Mouse (Mus musculus): ENCODE results near the gene Hecw2. TPM values are rescaled to one million over a fixed set of nuclear protein-coding genes. Genes with fewer than 3 reads are reported as not detected.

Hecw2 gene
- polyA plus RNA-seq, 2 experiments, result 0.17 to 0.26 TPM

DNA sequence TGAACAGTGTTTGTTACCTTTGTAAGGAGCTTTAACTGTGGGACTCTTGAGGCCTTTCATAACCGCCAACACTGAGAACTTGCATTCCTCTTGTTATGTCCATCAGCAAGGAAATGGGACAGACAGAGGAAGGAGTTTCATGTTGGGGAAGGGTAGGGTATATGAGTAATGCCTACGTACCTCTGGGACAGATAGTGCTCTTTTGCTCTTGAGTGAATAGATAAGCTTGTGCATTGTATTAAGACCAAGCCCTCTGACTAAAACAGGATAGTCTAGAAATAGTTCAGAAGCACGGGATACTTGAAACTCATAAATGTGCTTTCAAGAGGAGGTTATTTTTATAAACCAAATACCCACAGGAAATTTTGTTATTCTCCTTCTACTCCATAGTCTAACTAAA lies 191.7 kb downstream of the Hecw2 start:
- DNase-seq (ENCODE audit: low read depth in 3 of 3, low spot score in 3 of 3) (no peak), ATAC-seq (ENCODE audit: insufficient read depth) (no peak)
- TF ChIP-seq EP300 (IDR thresholded peaks at IDR 0.05; ENCODE audit: low read depth), result no peak
- TF ChIP-seq CTCF (IDR thresholded peaks at IDR 0.05; ENCODE audit: low read depth), result no peak
- no peaks in the 10 kb centered on the region for H3K36me3 ChIP-seq (replicated peaks; ENCODE audit: control insufficient read depth, insufficient read depth, low read depth)
- no peak overlapping the region for H3K27ac ChIP-seq
- H3K27me3 ChIP-seq (ENCODE audit: control insufficient read depth, insufficient read depth, low read length), result no peaks in the 10 kb centered on the region
- no peaks in the 10 kb centered on the region for H3K9me3 ChIP-seq (ENCODE audit: control insufficient read depth, low read length)
- H3K9ac ChIP-seq (replicated peaks), result no peak overlapping the region
- H3K4me1 ChIP-seq (replicated peaks; ENCODE audit: control insufficient read depth in 2 of 2, insufficient read depth in 2 of 2, low read length in 1 of 2), result no peaks in the 10 kb centered on the region
- H3K4me3 ChIP-seq (ENCODE audit: insufficient read depth in 1 of 2, low read depth in 2 of 2, low read length in 2 of 2), result no peak overlapping the region
- 57% methylated on average over 3 of the region's 3 CpGs for WGBS (ENCODE audit: insufficient replicate concordance)
- H3K4me2 ChIP-seq (ENCODE audit: low read depth), result no peak overlapping the region

DNA sequence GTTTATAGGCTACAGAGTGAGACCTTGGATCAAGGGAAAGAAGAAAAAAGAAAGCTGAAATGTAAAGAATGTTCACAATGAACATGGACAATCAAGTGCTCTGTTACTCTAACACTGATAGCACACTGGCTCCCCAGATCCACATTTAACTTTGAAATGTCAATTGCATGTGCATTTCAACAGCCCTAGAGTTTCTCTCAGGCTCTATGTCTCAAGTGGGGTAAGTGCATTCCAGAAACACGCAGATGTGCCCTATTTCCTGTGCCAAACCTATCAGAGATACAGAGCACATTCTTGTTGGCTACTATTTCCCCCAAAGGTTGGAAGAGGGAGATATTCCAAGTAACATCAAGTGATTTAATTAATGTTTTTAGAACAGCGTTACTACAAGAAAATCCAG lies 192.9 kb downstream of the Hecw2 start:
- no peak for ATAC-seq (ENCODE audit: insufficient read depth)
- no peak for DNase-seq (ENCODE audit: low read depth in 3 of 3, low spot score in 3 of 3)
- TF ChIP-seq CTCF (IDR thresholded peaks at IDR 0.05; ENCODE audit: low read depth) (no peak), EP300 (IDR thresholded peaks at IDR 0.05; ENCODE audit: low read depth) (no peak)
- WGBS (ENCODE audit: insufficient replicate concordance), result 56% methylated on average over 2 of the region's 2 CpGs
- Histone ChIP-seq H3K4me2 (ENCODE audit: low read depth) (no peak overlapping the region), H3K27ac (no peak overlapping the region), H3K4me1 (replicated peaks; ENCODE audit: control insufficient read depth in 2 of 2, insufficient read depth in 2 of 2, low read length in 1 of 2) (no peaks in the 10 kb centered on the region), H3K27me3 (ENCODE audit: control insufficient read depth, insufficient read depth, low read length) (no peaks in the 10 kb centered on the region), H3K9ac (replicated peaks) (no peak overlapping the region), H3K36me3 (replicated peaks; ENCODE audit: control insufficient read depth, insufficient read depth, low read depth) (no peaks in the 10 kb centered on the region), H3K9me3 (ENCODE audit: control insufficient read depth, low read length) (no peaks in the 10 kb centered on the region), H3K4me3 (ENCODE audit: insufficient read depth in 1 of 2, low read depth in 2 of 2, low read length in 2 of 2) (no peak overlapping the region)

GRCm38 (mm10) chr1:53997239-53997638 lies 197.7 kb downstream of the Hecw2 start:
- Histone ChIP-seq H3K36me3 (replicated peaks; ENCODE audit: control insufficient read depth, insufficient read depth, low read depth) (no peaks in the 10 kb centered on the region), H3K27ac (no peak overlapping the region), H3K9me3 (ENCODE audit: control insufficient read depth, low read length) (no peaks in the 10 kb centered on the region), H3K4me1 (replicated peaks; ENCODE audit: control insufficient read depth in 2 of 2, insufficient read depth in 2 of 2, low read length in 1 of 2) (no peaks in the 10 kb centered on the region), H3K4me3 (ENCODE audit: insufficient read depth in 1 of 2, low read depth in 2 of 2, low read length in 2 of 2) (no peak overlapping the region), H3K27me3 (ENCODE audit: control insufficient read depth, insufficient read depth, low read length) (no peaks in the 10 kb centered on the region), H3K4me2 (ENCODE audit: low read depth) (no peak overlapping the region), H3K9ac (replicated peaks) (no peak overlapping the region)
- 53% methylated on average over 1 of the region's 1 CpGs for WGBS (ENCODE audit: insufficient replicate concordance)
- no peak for TF ChIP-seq CTCF (IDR thresholded peaks at IDR 0.05; ENCODE audit: low read depth)
- no peak for TF ChIP-seq EP300 (IDR thresholded peaks at IDR 0.05; ENCODE audit: low read depth)
- ATAC-seq (ENCODE audit: insufficient read depth) (no peak), DNase-seq (ENCODE audit: low read depth in 3 of 3, low spot score in 3 of 3) (no peak)

DNA sequence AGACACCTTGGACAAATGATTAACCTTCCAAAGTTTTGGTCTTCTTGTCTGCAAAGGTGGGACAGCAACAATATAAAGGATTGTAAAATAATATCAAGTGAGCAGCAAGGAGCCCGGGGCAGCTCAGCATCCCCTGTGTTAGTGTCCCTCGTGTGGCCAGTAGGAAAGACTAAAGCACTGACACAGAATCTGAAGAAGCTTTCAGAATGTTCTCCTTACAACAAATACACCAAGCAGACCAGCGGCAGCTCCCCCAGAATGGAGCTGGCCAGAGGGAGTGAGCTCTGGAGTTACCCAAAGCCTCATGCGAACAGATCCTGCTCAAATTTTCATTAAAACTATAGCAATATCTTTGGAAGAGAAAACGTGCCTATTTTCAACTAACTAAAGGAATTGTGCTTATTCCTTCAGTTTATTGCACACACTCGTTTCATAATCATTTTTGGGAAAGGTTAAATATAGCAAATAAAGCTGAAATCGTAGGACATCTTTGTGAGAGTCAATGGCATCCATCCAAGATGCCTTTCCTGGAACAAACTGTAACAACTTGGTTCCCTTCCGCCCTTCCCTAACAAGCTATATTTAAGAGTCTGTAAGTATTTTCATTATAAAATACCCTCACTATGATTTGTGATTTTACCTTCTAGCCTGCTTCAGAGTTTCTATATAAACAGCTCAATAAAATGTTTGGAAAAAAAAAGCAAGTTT lies 208.6 kb downstream of the Hecw2 start:
- Histone ChIP-seq H3K27me3 (ENCODE audit: control insufficient read depth, insufficient read depth, low read length) (no peaks in the 10 kb centered on the region), H3K4me2 (ENCODE audit: low read depth) (no peak overlapping the region), H3K9me3 (ENCODE audit: control insufficient read depth, low read length) (no peaks in the 10 kb centered on the region), H3K4me1 (replicated peaks; ENCODE audit: control insufficient read depth in 2 of 2, insufficient read depth in 2 of 2, low read length in 1 of 2) (no peaks in the 10 kb centered on the region), H3K4me3 (ENCODE audit: insufficient read depth in 1 of 2, low read depth in 2 of 2, low read length in 2 of 2) (no peak overlapping the region), H3K36me3 (replicated peaks; ENCODE audit: control insufficient read depth, insufficient read depth, low read depth) (no peaks in the 10 kb centered on the region), H3K9ac (replicated peaks) (no peak overlapping the region), H3K27ac (no peak overlapping the region)
- no peak for DNase-seq (ENCODE audit: low read depth in 3 of 3, low spot score in 3 of 3)
- WGBS (ENCODE audit: insufficient replicate concordance), result 55% methylated on average over 8 of the region's 8 CpGs
- no peak for ATAC-seq (ENCODE audit: insufficient read depth)
- TF ChIP-seq EP300 (IDR thresholded peaks at IDR 0.05; ENCODE audit: low read depth) (no peak), CTCF (IDR thresholded peaks at IDR 0.05; ENCODE audit: low read depth) (no peak)

- WGBS (ENCODE audit: insufficient replicate concordance), result 47% methylated on average over 2 of the region's 2 CpGs
- Histone ChIP-seq H3K27ac (no peak overlapping the region), H3K9ac (replicated peaks) (no peak overlapping the region), H3K4me2 (ENCODE audit: low read depth) (no peak overlapping the region), H3K36me3 (replicated peaks; ENCODE audit: control insufficient read depth, insufficient read depth, low read depth) (no peaks in the 10 kb centered on the region), H3K4me3 (ENCODE audit: insufficient read depth in 1 of 2, low read depth in 2 of 2, low read length in 2 of 2) (no peak overlapping the region), H3K9me3 (ENCODE audit: control insufficient read depth, low read length) (no peaks in the 10 kb centered on the region), H3K27me3 (ENCODE audit: control insufficient read depth, insufficient read depth, low read length) (no peaks in the 10 kb centered on the region), H3K4me1 (replicated peaks; ENCODE audit: control insufficient read depth in 2 of 2, insufficient read depth in 2 of 2, low read length in 1 of 2) (no peaks in the 10 kb centered on the region)
- no peak for TF ChIP-seq EP300 (IDR thresholded peaks at IDR 0.05; ENCODE audit: low read depth)
- no peak for TF ChIP-seq CTCF (IDR thresholded peaks at IDR 0.05; ENCODE audit: low read depth)
- ATAC-seq (ENCODE audit: insufficient read depth) (no peak; the same call in 1 of the 2 replicates), DNase-seq (ENCODE audit: low read depth in 3 of 3, low spot score in 3 of 3) (no peak)
Measured at GRCm38 (mm10) chr1:53978514-53978831, 216.5 kb downstream of the Hecw2 start.

Measured in liver, embryonic 14.5 days (tissue).